Mouse (Mus musculus) olfactory bulb, adult 2 months (tissue): ENCODE results near the gene Pcsk6. TPM values are rescaled to one million over a fixed set of nuclear protein-coding genes. Genes with fewer than 3 reads are reported as not detected.
"Not testable (repeated sequence)": the region's sequence is repeated elsewhere in the genome, so short reads cannot be mapped to it uniquely, and the experiment has no call there.

ENCODE experiments used
- H3K27ac ChIP-seq: fragments of 200-500 bp; 2 replicates; pipeline ENCODE4 v1.5.1; 2012; ENCODE audit warnings: low read depth, low read length; ENCODE audit not compliant: insufficient read depth
- H3K4me1 ChIP-seq: fragments of 200-500 bp; 2 replicates; pipeline ENCODE4 v1.6.1; 2012; ENCODE audit warnings: low read length; ENCODE audit not compliant: control insufficient read depth, insufficient read depth
- H3K4me3 ChIP-seq: fragments of 200-500 bp; 2 replicates; pipeline ENCODE4 v1.5.1; 2012; ENCODE audit warnings: mild to moderate bottlenecking, low read depth, low read length, moderate library complexity; ENCODE audit not compliant: insufficient read depth
- CTCF ChIP-seq: fragments of 200-500 bp; IDR thresholded peaks from 2 replicates; pipeline ENCODE4 v1.5.1; 2012; ENCODE audit warnings: low read depth, mild to moderate bottlenecking, low read length, moderate library complexity; ENCODE audit not compliant: insufficient read depth
- POLR2A ChIP-seq: fragments of 200-500 bp; IDR thresholded peaks from 2 replicates; pipeline ENCODE4 v1.6.1; 2012; ENCODE audit warnings: mild to moderate bottlenecking, low read depth, low read length, moderate library complexity; ENCODE audit not compliant: insufficient read depth
- WGBS: fragments of 180-500 bp; shearing (Covaris S2); methylation state at CpG from one replicate; pipeline ENCODE4 v1.1.7; 2018; 5-methylcytosine and 5-hydroxymethylcytosine counted together
- polyA plus RNA-seq: library from polyadenylated mRNA; stranded (reverse); fragments of >200 nt; gene quantifications from 2 replicates; pipeline ENCODE4 v1.2.4, GENCODE M21; 2012; ENCODE audit warnings: low replicate concordance; ENCODE audit not compliant: missing spikeins, insufficient read depth, insufficient read length

The Pcsk6 gene
- polyA plus RNA-seq, 1 experiment = not detected

- WGBS = 96% methylated on average over 4 of the region's 4 CpGs
- no peak for TF ChIP-seq CTCF
- TF ChIP-seq POLR2A = no peak
- no peak overlapping the region for H3K27ac ChIP-seq
- H3K4me1 ChIP-seq = peaks cover 3% of the 10 kb centered on the region; the same call in 1 of the 2 replicates
- H3K4me3 ChIP-seq = no peak overlapping the region
Measured at GRCm38 (mm10) chr7:65918431-65918830, 56.9 kb downstream of the Pcsk6 start.

DNA sequence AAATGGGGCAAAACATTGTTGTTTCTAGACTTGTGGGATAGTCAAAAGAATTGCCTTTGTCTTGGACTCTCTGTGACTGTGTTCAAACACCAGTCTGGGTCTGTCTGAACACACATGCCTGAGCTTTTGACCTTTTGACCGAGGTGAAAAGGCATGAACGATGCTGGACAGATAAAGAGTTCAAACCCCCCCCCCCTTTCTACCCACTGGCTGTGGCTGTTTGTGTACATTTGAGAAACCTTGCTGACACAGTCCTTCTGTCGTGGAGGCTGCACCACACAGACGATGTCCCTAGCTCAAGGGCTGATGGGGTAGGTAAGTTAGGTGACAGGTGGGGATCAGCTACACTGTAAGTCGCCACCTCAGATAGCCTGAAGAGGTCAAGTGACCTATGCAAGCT lies 67.9 kb downstream of the Pcsk6 start:
- WGBS = 68% methylated on average over 5 of the region's 5 CpGs
- TF ChIP-seq POLR2A (no peak), CTCF (no peak)
- Histone ChIP-seq H3K27ac (no peak overlapping the region), H3K4me1 (no peaks in the 10 kb centered on the region), H3K4me3 (no peak overlapping the region)

DNA sequence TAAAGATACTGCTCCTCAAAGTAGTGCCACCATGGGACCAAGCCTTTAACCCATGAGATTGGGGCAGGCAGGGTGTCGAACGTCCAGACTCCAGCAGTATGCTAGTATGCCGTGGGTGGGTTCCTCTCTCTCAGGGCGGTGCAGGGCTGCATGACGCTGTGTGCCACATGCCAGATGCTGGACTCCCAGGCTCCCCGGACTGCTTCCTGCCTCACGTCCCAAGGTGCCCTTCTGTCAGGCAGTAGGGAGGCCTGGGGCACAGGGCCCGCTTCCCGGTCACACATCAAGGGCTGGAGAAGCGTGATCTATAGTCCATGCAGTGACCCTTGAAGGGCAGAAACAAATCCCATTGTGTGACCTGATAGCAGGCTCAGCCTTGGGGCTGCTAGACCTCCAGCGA lies 68.9 kb downstream of the Pcsk6 start:
- Histone ChIP-seq H3K27ac (no peak overlapping the region), H3K4me1 (no peaks in the 10 kb centered on the region), H3K4me3 (no peak overlapping the region)
- 91% methylated on average over 11 of the region's 11 CpGs for WGBS
- no peak for TF ChIP-seq POLR2A
- TF ChIP-seq CTCF = no peak

GRCm38 (mm10) chr7:65934238-65934970 lies 72.9 kb downstream of the Pcsk6 start:
- not testable (repeated sequence) for H3K27ac ChIP-seq, H3K4me1 ChIP-seq, H3K4me3 ChIP-seq
- 79% methylated on average over 3 of the region's 3 CpGs for WGBS

GRCm38 (mm10) chr7:65935211-65935610 lies 73.7 kb downstream of the Pcsk6 start:
- 15% methylated on average over 1 of the region's 1 CpGs for WGBS
- Histone ChIP-seq H3K4me1 (no peaks in the 10 kb centered on the region), H3K27ac (no peak overlapping the region), H3K4me3 (no peak overlapping the region)
- no peak for TF ChIP-seq CTCF
- no peak for TF ChIP-seq POLR2A

GRCm38 (mm10) chr7:65940988-65941387 lies 79.5 kb downstream of the Pcsk6 start:
- WGBS = 85% methylated on average over 7 of the region's 7 CpGs
- no peak overlapping the region for H3K4me3 ChIP-seq
- H3K27ac ChIP-seq = no peak overlapping the region
- H3K4me1 ChIP-seq = no peaks in the 10 kb centered on the region
- TF ChIP-seq CTCF (no peak), POLR2A (no peak)

- H3K27ac ChIP-seq = no peak overlapping the region
- no peak for TF ChIP-seq POLR2A
- TF ChIP-seq CTCF = no peak
- H3K4me3 ChIP-seq = no peak overlapping the region
- no peaks in the 10 kb centered on the region for H3K4me1 ChIP-seq
- WGBS = 72% methylated on average over 8 of the region's 8 CpGs
Measured at GRCm38 (mm10) chr7:65945342-65945993, 83.9 kb downstream of the Pcsk6 start.

DNA sequence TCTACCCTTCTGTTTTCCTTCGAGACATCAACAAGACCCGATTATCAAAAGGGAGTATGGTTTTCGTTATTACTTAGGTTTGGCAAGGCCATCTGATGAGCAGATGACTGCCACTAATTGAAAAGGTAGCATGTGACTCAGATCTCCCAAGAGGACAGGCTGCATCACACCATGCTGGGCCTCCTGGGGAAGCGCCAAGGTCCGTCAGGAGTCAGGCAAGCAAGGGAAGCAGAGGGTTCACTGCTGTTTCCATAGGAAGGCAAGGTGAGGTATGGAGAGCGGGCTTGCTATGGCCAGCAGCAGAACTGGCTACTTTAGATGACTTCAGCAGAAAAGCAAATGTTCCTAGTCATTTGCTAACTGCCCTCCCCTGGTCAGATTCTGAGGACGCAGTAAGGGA lies 84.9 kb downstream of the Pcsk6 start:
- Histone ChIP-seq H3K4me3 (no peak overlapping the region), H3K4me1 (no peaks in the 10 kb centered on the region), H3K27ac (no peak overlapping the region)
- WGBS = 93% methylated on average over 7 of the region's 7 CpGs
- TF ChIP-seq CTCF = no peak
- TF ChIP-seq POLR2A = no peak

DNA sequence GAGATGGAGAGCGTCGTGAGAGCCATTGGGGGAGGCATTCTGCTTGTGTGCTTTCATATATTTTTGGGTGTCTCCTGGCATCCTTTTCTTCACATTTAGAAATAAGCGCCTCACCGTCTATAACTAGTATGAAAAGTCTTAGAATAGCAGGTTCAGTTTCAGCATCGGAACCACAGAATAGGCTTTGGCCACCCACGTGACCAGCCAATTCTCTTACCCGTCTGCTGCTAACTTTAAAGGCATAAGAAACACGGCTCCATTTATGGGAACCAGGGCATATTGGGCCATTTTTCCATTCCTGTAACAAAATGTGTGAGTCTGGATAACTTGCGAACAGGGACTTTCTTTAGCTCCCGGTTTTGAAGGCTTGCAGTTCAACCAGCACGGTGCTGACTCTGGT lies 87.4 kb downstream of the Pcsk6 start:
- Histone ChIP-seq H3K4me3 (no peak overlapping the region), H3K27ac (no peak overlapping the region), H3K4me1 (no peaks in the 10 kb centered on the region)
- TF ChIP-seq CTCF (no peak), POLR2A (no peak)
- WGBS = 86% methylated on average over 11 of the region's 11 CpGs

DNA sequence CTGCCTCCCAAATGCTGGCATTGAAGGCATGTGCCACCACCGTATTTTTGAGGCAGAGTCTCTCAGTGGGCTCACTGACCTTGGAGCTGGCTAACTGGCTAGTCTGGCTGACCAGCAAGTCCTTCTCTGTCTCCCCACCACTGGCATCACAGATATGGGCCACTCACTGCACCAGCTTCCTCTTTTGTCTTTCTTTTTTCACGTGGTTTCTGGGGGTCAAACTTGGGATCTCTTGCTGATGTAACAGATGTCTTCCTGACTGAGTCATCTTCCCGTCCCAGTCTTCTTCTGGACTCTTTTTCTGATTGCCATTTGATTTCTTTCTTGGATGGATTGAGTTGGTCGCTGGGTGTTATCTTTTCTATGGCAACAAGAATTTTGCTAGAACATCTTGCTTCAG lies 93.0 kb downstream of the Pcsk6 start:
- TF ChIP-seq POLR2A = no peak
- no peak for TF ChIP-seq CTCF
- H3K4me1 ChIP-seq = peaks cover 6% of the 10 kb centered on the region
- WGBS = 80% methylated on average over 4 of the region's 4 CpGs
- H3K27ac ChIP-seq = no peak overlapping the region
- H3K4me3 ChIP-seq = no peak overlapping the region
